7 mouse cellular contexts compared by ENCODE assay signal in genomic region chr2:68472551-68472910, GRCm38 (mm10). TPM values are rescaled to one million over a fixed set of nuclear protein-coding genes. Genes with fewer than 3 reads are reported as not detected.
A peak's percentile ranks its signal among the peaks of the same experiment; 100 is the strongest.
DNase-seq lines count a peak whose midpoint lies in the region; ATAC-seq lines count a peak whose summit lies in the region.

No protein-coding gene starts in this region.

- peak; percentile 4; the same call in 1 of the 2 replicates for ATAC-seq in lung, embryonic 15.5 days (ENCODE audit: borderline replicate concordance, extremely low read depth, low FRiP score, low TSS enrichment)
- ATAC-seq in forebrain, embryonic 13.5 days = peak; percentile 2; the same call in 1 of the 2 replicates
- ATAC-seq in limb, embryonic 13.5 days (ENCODE audit: low FRiP score, low read depth) = peak; percentile 26; the same call in 1 of the 2 replicates
- ATAC-seq in stomach, embryonic 14.5 days (ENCODE audit: insufficient number of reproducible peaks, insufficient read depth, low FRiP score, low read depth) = no peak

- H3K9me3 ChIP-seq in lung, embryonic 15.5 days = no peaks in the 10 kb centered on the region
- no peaks in the 10 kb centered on the region for H3K9me3 ChIP-seq in forebrain, embryonic 13.5 days (replicated peaks)
- H3K9me3 ChIP-seq in limb, embryonic 13.5 days = no peaks in the 10 kb centered on the region
- H3K9me3 ChIP-seq in stomach, embryonic 14.5 days (ENCODE audit: control insufficient read depth, low read depth, low read length) = no peaks in the 10 kb centered on the region

- H3K4me2 ChIP-seq in lung, embryonic 15.5 days = peak overlapping the region; percentile 95
- peak overlapping the region; percentile 84 for H3K4me2 ChIP-seq in forebrain, embryonic 13.5 days
- peak overlapping the region; percentile 96 for H3K4me2 ChIP-seq in limb, embryonic 13.5 days (replicated peaks)
- H3K4me2 ChIP-seq in stomach, embryonic 14.5 days (replicated peaks; ENCODE audit: low read depth, low read length) = peak overlapping the region; percentile 88

- H3K4me3 ChIP-seq in lung, embryonic 15.5 days = peak overlapping the region; percentile 79
- H3K4me3 ChIP-seq in forebrain, embryonic 13.5 days = peak overlapping the region; percentile 94
- peak overlapping the region; percentile 91 for H3K4me3 ChIP-seq in limb, embryonic 13.5 days
- H3K4me3 ChIP-seq in stomach, embryonic 14.5 days (ENCODE audit: low read depth, low read length) = peak overlapping the region; percentile 73

- 5% methylated on average over 5 of the region's 5 CpGs for WGBS in lung, embryonic 15.5 days
- WGBS in forebrain, embryonic 13.5 days = under 1% methylated on average over 5 of the region's 5 CpGs
- WGBS in limb, embryonic 13.5 days = 1% methylated on average over 5 of the region's 5 CpGs
- 4% methylated on average over 5 of the region's 5 CpGs for WGBS in stomach, embryonic 14.5 days

- peaks cover 19% of the 10 kb centered on the region for H3K4me1 ChIP-seq in lung, embryonic 15.5 days
- peaks cover 26% of the 10 kb centered on the region for H3K4me1 ChIP-seq in forebrain, embryonic 13.5 days
- H3K4me1 ChIP-seq in limb, embryonic 13.5 days = peaks cover 10% of the 10 kb centered on the region; the same call in 1 of the 2 replicates
- peaks cover 8% of the 10 kb centered on the region for H3K4me1 ChIP-seq in stomach, embryonic 14.5 days (ENCODE audit: control insufficient read depth, insufficient read depth, low read length)

- no peaks in the 10 kb centered on the region for H3K27me3 ChIP-seq in lung, embryonic 15.5 days
- H3K27me3 ChIP-seq in forebrain, embryonic 13.5 days = no peaks in the 10 kb centered on the region
- H3K27me3 ChIP-seq in limb, embryonic 13.5 days = peaks cover 3% of the 10 kb centered on the region; the same call in 1 of the 2 replicates
- H3K27me3 ChIP-seq in stomach, embryonic 14.5 days (ENCODE audit: control insufficient read depth, insufficient read depth, low read length) = no peaks in the 10 kb centered on the region

- peak overlapping the region; percentile 94 for H3K27ac ChIP-seq in lung, embryonic 15.5 days
- no peak overlapping the region for H3K27ac ChIP-seq in forebrain, embryonic 13.5 days
- H3K27ac ChIP-seq in limb, embryonic 13.5 days = peak overlapping the region; percentile 87; the same call in 1 of the 2 replicates
- peak overlapping the region; percentile 91; the same call in 1 of the 2 replicates for H3K27ac ChIP-seq in stomach, embryonic 14.5 days (ENCODE audit: low read length)

- H3K36me3 ChIP-seq in lung, embryonic 15.5 days = no peaks in the 10 kb centered on the region
- no peaks in the 10 kb centered on the region for H3K36me3 ChIP-seq in forebrain, embryonic 13.5 days (ENCODE audit: poor library complexity, severe bottlenecking)
- H3K36me3 ChIP-seq in limb, embryonic 13.5 days = 0 out of 2 replicates have a peak, but pooled peaks cover 2% of the 10 kb centered on the region
- H3K36me3 ChIP-seq in stomach, embryonic 14.5 days (ENCODE audit: control insufficient read depth, insufficient read depth, low read length) = no peaks in the 10 kb centered on the region

- peak overlapping the region; percentile 82 for H3K9ac ChIP-seq in lung, embryonic 15.5 days
- H3K9ac ChIP-seq in forebrain, embryonic 13.5 days = peak overlapping the region; percentile 94
- peak overlapping the region; percentile 88 for H3K9ac ChIP-seq in limb, embryonic 13.5 days
- no peak overlapping the region for H3K9ac ChIP-seq in stomach, embryonic 14.5 days (replicated peaks; ENCODE audit: low read depth, low read length)

- no peak for DNase-seq in lung, postnatal 10 days
- DNase-seq in urinary bladder, postnatal 14 days (ENCODE audit: low spot score) = no peak
- no peak for DNase-seq in thymus, postnatal 0 days (ENCODE audit: low spot score)

RNA-seq across cellular contexts. Expression of gene Stk39, which starts 0.5 kb away (rescaled TPM):
- polyA plus RNA-seq in lung, embryonic 15.5 days (2015; fragmentation: Nextera tagmentation; extraction: Ambion mirVana) = 19.3 and 19.4 TPM in 2 replicates
- 27.7 and 28.2 TPM in 2 replicates for polyA plus RNA-seq in forebrain, embryonic 13.5 days (2015; fragmentation: Nextera tagmentation; extraction: Ambion mirVana)
- 13.7 and 14.8 TPM in 2 replicates for polyA plus RNA-seq in limb, embryonic 13.5 days (2015; fragmentation: Nextera tagmentation; extraction: Ambion mirVana)
- polyA plus RNA-seq in stomach, embryonic 14.5 days (2014; fragmentation: Nextera tagmentation; extraction: Ambion mirVana) = 20.1 and 27.5 TPM in 2 replicates
- 13.1 and 14.7 TPM in 2 replicates for polyA plus RNA-seq in thymus, postnatal 0 days (2015; fragmentation: Nextera tagmentation; extraction: Ambion mirVana)
